Mouse (Mus musculus) urinary bladder, adult 2 months (tissue): ENCODE measurements at regions not wholly inside any gene's neighbourhood (a gene's known extent, or its start where the extent isn't known, plus 50 kb on each side); places are given as distances from the start of the nearest gene placed in this dataset.

Source experiments
- DNase-seq: peaks from one replicate; pipeline ENCODE4 v3.0.0; 2022; ENCODE audit warnings: low spot score

DNA sequence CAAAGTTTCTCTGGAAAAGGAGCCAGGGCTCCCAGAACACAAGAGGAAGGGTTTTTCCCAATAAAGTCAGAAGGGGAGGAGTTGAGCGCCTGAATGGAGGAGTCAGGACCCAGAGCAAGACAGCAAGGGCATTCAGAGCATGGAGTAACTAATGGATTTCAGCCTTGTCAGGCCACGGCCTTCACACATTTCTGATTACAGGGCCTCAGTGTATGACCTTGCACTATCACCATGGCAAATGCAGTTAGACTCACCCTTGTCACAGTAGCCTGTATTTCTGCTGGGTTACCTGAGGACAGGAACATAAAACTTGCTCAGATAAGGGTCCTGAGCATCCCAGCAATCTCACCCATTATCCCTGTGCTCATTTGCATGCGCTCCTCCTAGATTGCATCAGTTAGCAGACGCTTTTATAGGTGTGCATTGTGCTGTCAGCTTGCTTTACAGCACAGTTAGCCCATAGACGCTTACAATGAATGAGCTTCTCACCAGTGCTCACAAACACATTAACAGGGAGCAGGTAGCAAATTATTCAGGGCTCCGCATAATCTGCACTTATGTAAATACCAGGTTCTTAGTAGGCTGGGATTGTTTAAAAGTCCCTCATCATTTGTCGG lies 547.4 kb downstream of the Insc start:
- no peak for DNase-seq

DNA sequence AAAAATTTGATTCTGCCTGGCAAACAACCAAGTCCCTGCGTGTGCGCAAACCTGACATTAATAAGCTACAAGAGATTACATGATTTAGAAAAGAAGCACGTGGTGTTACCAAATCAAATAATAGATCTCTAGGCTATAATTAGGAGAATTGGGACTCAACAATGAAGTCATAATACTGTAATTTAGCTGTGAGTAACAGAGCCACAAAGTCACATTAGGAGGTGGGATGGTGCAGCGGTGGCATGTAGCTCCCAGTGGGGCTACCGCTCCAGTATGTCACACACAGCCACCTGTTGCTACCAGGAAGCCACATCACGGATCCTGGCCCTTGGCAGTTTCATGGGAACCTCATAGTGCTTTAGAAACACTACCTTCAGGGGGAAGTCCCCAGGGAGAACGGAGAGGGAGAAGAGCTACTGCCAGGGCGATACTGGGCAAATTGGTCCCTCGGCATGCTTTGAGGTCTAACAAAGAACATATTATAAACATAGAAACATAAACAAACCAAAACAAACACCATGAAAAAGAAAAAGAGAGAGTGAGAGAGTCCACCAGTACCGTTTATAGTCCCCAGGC lies 551.2 kb downstream of the Insc start:
- no peak for DNase-seq

DNA sequence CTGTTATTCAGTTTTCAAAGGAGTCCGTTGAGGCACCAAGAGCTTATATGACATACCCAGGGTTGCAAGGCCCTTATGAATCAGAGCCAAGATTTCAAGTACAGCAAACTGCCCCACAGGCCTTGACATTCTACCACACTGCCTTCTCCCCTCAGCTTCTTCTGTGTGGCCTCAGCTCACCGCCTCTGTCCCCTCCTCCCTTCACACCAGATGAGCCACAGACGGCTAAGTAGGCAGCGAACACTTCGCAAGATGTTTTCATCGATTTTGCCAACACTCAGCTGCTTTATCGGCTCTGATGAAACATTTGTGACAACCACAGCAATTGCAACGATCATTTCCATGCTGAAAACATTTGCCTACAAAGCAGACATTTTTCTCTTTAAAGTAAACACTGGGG lies 556.7 kb downstream of the Insc start:
- DNase-seq = no peak

GRCm38 (mm10) chr7:115308377-115308776 lies 564.9 kb downstream of the Insc start:
- DNase-seq = no peak

DNA sequence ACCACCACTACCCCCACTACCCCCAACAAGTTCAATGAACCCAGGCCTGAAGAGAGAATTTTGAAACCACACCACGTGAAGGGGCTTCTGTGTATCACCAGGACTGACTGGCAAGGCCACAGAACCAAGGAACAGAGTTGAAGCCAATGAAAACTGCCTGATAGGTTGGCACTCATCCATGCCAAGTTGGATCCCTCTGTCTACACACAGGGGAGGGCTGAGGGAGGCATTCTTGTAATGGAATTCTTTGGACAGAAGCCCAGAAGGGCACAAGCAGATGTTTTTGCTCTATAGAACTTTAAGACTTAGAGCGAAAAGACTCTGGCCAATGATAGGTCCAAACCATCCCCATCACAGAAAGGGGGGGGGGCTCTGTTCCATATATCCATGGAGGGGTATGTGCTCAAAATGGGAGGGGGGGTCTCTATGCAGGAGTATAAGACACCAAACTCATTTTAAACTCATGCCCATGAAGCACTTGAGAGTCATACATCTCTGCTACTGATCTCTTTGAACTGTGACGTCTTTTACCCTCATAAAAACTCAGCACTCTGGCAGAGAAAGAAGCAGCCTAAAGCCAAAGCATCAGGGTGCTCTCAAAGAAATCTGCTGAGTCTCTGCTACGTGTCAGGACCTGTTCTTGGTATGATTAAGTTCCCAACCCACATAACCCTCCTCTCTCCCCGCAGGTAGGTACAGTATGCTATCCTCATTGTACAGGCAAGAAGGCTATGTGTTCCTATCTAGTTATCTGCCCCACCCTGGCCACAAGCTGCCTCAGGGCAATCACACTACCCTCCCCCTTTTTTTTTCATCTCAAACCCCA lies 567.1 kb downstream of the Insc start:
- DNase-seq = no peak

DNA sequence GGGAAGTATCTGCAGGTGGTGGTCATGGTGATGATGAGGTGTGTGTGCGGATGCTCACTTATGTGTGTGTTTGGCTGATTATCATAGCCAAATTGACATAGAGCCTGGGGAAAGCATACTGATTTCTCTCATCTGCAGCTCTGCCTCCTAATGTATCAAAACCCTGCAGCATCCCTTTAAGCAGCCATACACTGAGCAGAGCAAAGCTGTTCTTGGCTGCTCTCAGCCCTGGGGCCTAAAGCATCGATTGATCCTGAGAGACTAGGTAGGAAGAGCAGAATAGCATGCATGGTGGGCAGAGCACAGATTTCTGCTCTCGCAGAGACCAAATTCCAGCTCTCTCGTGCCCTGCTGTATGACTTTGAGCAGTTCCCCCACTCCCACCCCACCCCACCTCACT lies 576.0 kb downstream of the Insc start:
- no peak for DNase-seq

DNA sequence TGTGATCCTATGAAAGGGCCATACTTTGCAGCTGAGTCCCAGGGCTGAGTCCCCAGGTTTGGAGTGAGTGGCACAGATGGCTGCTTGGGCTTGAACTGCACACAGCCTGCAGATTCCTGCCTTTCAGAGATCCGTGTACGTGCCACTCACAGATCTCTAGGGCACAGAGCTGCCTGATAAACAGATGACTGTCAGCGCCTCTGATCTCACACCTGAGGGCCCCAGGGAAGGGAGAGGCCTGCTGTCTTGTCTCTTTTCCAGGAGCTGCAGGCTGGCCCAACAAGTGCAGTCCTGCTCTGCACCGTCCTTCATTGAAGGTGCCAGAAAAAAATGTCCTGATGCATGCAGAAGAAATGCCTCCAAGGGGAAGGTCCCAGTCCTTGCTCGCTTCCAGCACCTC lies 579.5 kb downstream of the Insc start:
- no peak for DNase-seq

DNA sequence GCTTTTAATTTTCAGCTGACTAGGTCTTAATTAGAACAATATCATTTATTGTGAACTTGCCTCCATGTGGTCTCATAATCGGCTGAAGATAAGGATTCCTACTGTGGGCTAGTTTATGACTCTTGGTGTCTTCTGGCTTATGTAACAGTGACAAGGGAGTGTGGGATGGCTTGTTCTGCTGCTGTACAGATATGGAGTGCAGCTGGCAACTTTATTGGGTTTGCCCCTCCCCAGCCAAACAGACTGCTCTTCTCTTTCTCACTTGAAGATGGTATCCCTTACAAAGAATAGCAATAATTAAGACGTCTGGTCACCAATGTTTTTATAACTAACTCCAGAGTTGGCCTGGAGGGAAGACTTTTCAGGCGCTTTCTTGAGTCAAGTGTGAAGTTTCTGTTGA lies 584.8 kb downstream of the Insc start:
- DNase-seq = no peak

DNA sequence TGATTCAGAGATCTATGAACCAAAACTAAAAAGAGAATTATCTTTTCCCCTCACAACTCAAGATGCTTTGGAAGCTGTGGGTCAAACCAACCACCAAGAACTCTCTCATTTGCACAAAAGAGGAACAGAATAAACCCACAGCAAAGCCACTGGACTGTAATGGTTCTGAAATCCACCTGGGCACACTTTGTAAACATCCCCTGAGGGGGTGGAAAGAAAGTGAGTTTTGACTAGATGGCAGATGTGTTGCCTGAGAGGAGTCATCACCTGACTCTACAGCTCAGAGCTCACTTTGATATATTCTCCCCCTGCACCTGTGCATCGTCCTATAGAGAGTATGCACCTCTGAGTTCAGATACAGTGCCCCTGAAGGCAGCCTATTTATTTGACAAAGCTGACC lies 588.2 kb downstream of the Insc start:
- no peak for DNase-seq

DNA sequence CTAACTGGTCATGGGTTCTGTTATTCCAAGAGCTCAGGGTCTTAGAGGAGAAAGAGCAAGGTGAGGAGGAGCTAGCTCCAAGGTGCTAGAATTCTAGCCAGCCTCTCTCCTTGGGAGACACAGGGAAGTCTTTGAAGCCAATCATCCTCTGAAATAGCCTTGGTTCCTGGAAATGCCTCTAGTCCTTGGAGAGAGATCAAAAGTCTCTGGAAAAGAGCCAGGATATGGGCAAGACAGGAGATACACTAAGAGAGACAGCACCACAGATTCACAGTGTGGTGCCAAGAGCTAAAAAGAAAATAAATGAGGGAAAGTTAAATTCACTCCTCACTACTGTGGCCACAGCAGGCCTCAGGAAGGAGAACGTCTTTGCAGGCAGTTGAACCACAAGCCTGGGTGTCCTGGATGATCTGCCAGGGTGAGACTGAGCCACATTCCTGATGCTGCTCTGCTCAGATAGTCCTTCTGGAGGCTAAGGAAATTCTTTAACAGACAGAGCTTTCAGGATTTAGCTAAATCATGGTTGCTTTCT lies 589.6 kb downstream of the Insc start:
- DNase-seq = no peak

DNA sequence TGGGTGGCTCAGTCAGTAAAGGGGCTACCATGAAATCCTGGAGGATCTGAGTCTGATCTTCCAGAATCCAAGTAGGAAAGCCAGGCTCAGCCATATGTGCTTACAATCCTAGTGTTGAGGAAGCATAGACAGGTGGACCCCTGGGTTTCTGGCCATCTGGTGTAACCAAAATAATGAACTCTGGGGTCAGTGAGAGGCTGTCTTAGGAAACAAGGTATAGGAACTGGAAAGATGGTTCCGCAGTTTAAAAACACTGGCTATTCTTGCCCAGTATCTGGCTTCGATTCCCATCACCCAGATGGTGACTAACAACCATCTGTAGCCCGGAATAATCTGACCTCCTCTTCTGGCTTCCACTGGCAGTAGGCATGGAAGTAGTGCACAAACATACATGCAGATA lies 591.6 kb downstream of the Insc start:
- DNase-seq = no peak

DNA sequence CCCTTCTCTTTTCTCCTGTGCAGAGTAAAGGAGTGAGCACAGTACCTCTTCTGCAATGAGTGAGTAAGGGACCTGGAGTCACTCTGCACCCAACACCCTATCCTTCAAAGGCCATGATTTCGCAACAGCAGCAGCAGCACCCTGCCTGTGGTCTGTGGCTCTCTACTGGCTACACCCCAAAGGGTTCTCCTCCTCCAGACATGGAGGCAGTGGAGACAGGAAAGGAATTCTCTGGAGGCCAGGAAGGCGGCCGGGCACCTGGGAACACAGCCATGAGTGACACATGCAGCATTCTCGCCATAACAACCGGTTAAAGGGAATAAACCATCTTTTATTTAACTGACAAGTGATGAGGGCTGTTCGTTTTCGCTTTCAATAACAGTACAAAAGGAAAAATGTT lies 596.7 kb downstream of the Insc start:
- DNase-seq = no peak

GRCm38 (mm10) chr7:115341007-115341406 lies 597.5 kb downstream of the Insc start:
- DNase-seq = no peak

- DNase-seq = no peak
Measured at GRCm38 (mm10) chr7:115345749-115346148, 602.3 kb downstream of the Insc start.

- no peak for DNase-seq
Measured at GRCm38 (mm10) chr7:115358711-115359110, 615.2 kb downstream of the Insc start.

GRCm38 (mm10) chr7:115360142-115360541 lies 616.6 kb downstream of the Insc start:
- no peak for DNase-seq

DNA sequence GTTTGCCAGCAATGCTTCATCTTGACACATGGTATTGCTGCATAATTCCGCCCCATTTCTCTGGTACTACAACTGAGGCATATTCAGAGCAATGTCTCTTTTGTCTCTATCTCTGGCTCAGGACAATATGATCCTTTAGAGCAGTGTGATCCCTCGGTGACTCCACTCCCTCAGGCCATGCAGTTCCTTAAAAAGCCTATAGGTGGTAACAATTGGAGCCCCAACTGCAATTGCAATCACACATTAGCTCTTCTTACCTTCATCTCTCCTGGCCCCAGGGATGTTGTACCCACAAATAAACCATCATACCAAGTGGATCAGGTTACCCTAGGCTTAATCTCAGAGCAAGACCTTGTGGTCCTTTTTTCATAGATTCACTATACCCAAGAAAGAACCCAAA lies 618.6 kb downstream of the Insc start:
- DNase-seq = no peak

- peak; percentile 52 for DNase-seq
Measured at GRCm38 (mm10) chr7:115366910-115367309, 623.4 kb downstream of the Insc start.

DNA sequence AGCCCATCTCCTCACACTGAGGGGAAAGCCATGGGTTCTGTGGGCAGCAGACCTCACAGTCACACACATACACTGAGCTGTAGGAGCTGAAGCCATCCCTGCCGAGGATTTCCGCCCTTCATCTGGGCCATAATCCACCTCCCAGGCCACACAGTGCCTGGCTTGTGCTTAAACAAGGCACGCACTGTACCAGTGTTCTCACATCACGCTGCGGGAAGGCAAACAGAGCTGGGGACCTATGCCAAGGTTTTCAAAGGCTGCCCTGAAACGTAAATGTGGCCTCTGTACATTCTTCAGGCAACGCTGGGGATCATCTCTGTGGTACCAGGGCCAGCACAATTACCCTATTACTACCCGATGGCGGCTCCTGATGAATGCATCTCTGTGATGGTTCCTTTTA lies 627.6 kb downstream of the Insc start:
- no peak for DNase-seq

GRCm38 (mm10) chr7:115372921-115373320 lies 629.4 kb downstream of the Insc start:
- DNase-seq = no peak

GRCm38 (mm10) chr7:115373781-115374533 lies 630.5 kb downstream of the Insc start:
- no peak for DNase-seq

DNA sequence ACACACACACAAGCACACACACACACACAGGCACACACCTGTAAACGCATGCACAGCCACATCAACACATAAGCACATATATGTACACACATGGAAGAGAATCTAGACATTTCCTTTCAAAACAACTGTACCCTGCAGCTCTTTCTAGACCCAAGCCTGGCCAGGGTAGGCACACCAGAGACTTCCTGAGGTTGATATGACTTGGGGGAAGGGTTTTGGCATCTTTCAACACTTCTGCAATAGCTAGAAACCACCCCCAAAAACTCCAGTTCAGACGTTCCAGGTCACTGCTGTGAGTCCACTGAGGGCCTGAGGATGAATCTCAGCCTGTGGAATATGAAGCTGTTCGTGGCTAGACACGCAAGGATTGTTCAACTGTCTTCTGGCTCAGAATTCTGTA lies 632.6 kb downstream of the Insc start:
- DNase-seq = no peak
